Mouse (Mus musculus) ES-E14 (cell line): ENCODE data around the gene Bri3.

ENCODE experiments used
- CHD2 ChIP-seq: IDR thresholded peaks from 2 replicates; pipeline ENCODE4 v1.6.1; 2014; ENCODE audit warnings: mild to moderate bottlenecking, low read depth, low read length, inconsistent platforms
- HCFC1 ChIP-seq: IDR thresholded peaks from 2 replicates; pipeline ENCODE4 v1.6.1; 2012; ENCODE audit warnings: low read length, inconsistent platforms, borderline replicate concordance; ENCODE audit not compliant: insufficient read depth

GRCm38 (mm10) chr5:144219936-144220335 lies 24.3 kb upstream of the Bri3 start:
- no peak for TF ChIP-seq HCFC1
- TF ChIP-seq CHD2: no peak
